Mouse (Mus musculus) E14TG2a.4 (cell line): ENCODE results near the gene Adap1.

Source experiments
- CTCF ChIP-seq: conservative IDR thresholded peaks from 2 replicates; pipeline ENCODE4 v1.5.1; 2014; ENCODE audit warnings: low read length
- POU5F1 ChIP-seq: IDR thresholded peaks from 2 replicates; pipeline ENCODE4 v1.6.1; 2014; ENCODE audit warnings: low read length, borderline replicate concordance

DNA sequence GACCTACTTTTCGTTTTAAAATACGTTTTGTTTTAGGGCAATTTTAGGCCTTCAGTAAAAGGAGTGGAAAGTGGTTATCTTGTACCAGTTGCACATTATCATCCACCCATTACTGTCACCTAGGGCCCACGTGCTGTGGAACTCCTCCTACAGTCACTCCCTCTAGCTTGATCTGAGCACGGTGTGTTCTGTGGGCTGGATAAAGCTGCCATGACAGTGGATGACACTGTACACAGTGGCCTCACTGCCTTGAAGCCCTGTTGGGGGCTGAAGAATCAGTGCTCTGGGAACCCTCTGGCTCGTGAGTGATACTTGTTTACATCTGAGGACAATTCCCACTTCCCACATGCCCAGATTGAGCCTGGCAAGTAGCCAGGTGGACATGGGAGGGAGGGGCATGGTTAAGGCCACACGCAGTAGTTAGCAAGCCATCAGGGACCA, 72.1 kb downstream of the Adap1 start:
- TF ChIP-seq CTCF, result no peak
- no peak for TF ChIP-seq POU5F1
